Mouse (Mus musculus) cortical plate, adult 2 months (tissue): ENCODE results near the gene Ugt1a5. TPM values are rescaled to one million over a fixed set of nuclear protein-coding genes. Genes with fewer than 3 reads are reported as not detected.
"Not testable (repeated sequence)": the region's sequence is repeated elsewhere in the genome, so short reads cannot be mapped to it uniquely, and the experiment has no call there.

Experiments
- H3K27ac ChIP-seq: fragments of 200-500 bp; 2 replicates; pipeline ENCODE4 v1.5.1; 2012; ENCODE audit warnings: low read length, control low read depth, inconsistent platforms; ENCODE audit not compliant: insufficient read depth
- H3K4me1 ChIP-seq: fragments of 200-500 bp; 2 replicates; pipeline ENCODE4 v1.6.1; 2011; ENCODE audit warnings: low read length; ENCODE audit not compliant: control insufficient read depth, insufficient read depth
- H3K4me3 ChIP-seq: fragments of 200-500 bp; 2 replicates; pipeline ENCODE4 v1.5.1; 2011; ENCODE audit warnings: mild to moderate bottlenecking, low read length, control low read depth; ENCODE audit not compliant: insufficient read depth
- CTCF ChIP-seq: fragments of 200-500 bp; IDR thresholded peaks from 2 replicates; pipeline ENCODE4 v1.5.1; 2011; ENCODE audit warnings: mild to moderate bottlenecking, control low read depth, low read length; ENCODE audit not compliant: insufficient read depth; ENCODE audit errors: extremely low read depth
- POLR2A ChIP-seq: fragments of 200-500 bp; IDR thresholded peaks from 2 replicates; pipeline ENCODE4 v1.6.1; 2011; ENCODE audit warnings: mild to moderate bottlenecking, low read length, control low read depth; ENCODE audit not compliant: insufficient read depth; ENCODE audit errors: extremely low read depth
- polyA plus RNA-seq: library from polyadenylated mRNA; depleted of rRNA; stranded (reverse); fragments of >200 nt; gene quantifications from 2 replicates; pipeline ENCODE4 v1.2.3, GENCODE M21; 2012

Ugt1a5 gene
- polyA plus RNA-seq, 1 experiment = not detected

- no peak overlapping the region for H3K4me3 ChIP-seq
- H3K27ac ChIP-seq = no peak overlapping the region
- H3K4me1 ChIP-seq = no peaks in the 10 kb centered on the region
- TF ChIP-seq POLR2A (no peak), CTCF (no peak)
Measured at GRCm38 (mm10) chr1:88214462-88214952, 48.7 kb downstream of the Ugt1a5 start.

DNA sequence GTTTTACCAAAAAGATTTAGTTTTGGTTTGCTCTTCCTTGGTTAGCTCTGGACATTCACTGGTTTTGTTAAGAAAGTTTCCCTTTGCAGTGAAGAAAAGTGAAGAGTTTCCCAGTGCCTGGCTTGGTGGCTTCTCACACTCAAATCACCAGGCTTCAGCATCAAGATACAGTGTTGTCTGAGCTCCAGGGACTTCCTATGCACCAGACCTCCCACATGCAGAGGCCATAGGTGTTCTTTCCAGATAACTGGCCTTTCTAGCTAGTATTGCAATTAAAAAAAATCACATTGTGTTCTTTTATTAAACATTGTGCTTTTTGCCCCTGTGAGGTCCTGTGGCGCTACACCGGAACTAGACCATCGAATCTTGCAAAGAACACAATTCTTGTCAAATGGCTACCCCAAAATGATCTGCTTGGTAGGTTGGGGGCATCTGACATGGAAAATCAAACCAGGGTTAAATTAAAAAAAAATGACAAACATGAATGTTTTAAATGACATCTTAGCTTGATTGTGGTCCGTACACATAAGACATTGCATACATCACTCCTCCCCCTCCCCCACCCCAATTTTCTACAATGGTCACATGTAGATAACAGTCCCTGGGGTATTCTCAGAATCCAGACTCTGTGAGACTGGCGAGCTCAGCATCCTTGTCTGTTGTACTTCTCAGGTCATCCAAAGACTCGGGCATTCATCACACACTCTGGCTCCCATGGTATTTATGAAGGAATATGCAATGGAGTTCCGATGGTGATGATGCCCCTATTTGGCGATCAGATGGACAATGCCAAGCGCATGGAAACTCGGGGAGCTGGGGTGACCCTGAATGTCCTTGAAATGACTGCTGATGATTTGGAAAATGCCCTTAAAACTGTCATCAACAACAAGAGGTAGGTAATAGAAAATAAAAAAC is 49.9 kb downstream of the Ugt1a5 start:
- TF ChIP-seq CTCF (no peak), POLR2A (no peak)
- no peaks in the 10 kb centered on the region for H3K4me1 ChIP-seq
- H3K27ac ChIP-seq = no peak overlapping the region
- H3K4me3 ChIP-seq = no peak overlapping the region

- no peak overlapping the region for H3K4me3 ChIP-seq
- H3K27ac ChIP-seq = no peak overlapping the region
- TF ChIP-seq POLR2A = no peak
- TF ChIP-seq CTCF = no peak
- no peaks in the 10 kb centered on the region for H3K4me1 ChIP-seq
Measured at GRCm38 (mm10) chr1:88216551-88216950, 50.7 kb downstream of the Ugt1a5 start.

DNA sequence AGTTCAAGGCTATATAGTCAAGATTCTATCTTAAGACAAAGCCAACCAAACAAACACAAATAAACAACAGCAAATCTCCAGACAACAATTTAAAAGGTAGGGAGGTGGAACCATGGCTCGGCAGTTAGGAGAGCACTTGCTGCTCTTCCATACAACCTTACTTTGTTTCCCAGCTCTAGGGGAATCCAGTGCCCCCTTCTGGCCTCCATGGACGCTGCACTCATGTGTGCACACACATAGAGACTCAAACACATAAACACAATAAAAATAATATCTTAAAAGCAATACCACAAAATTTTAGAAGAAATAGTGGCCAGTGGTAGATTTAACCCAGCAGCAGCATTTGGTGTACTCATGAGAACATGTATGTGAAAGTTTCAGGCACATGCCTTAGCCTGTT is 51.3 kb downstream of the Ugt1a5 start:
- no peak for TF ChIP-seq CTCF
- Histone ChIP-seq H3K4me1 (no peaks in the 10 kb centered on the region), H3K4me3 (no peak overlapping the region), H3K27ac (no peak overlapping the region)

GRCm38 (mm10) chr1:88217576-88217975 is 51.8 kb downstream of the Ugt1a5 start:
- no peak for TF ChIP-seq CTCF
- no peak for TF ChIP-seq POLR2A
- Histone ChIP-seq H3K27ac (no peak overlapping the region), H3K4me1 (no peaks in the 10 kb centered on the region), H3K4me3 (no peak overlapping the region)

DNA sequence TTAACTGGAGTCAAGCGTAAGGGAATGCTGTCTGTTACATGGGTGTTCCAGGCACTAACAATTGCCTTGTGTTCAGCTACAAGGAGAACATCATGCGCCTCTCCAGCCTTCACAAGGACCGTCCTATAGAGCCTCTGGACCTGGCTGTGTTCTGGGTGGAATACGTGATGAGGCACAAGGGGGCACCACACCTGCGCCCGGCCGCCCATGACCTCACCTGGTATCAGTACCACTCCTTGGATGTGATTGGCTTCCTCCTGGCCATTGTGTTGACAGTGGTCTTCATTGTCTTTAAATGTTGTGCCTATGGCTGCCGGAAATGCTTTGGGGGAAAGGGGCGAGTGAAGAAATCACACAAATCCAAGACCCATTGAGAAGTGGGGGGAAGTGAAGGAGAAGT is 52.2 kb downstream of the Ugt1a5 start:
- H3K4me1 ChIP-seq = no peaks in the 10 kb centered on the region
- H3K4me3 ChIP-seq = no peak overlapping the region
- H3K27ac ChIP-seq = no peak overlapping the region
- TF ChIP-seq POLR2A = no peak
- TF ChIP-seq CTCF = no peak

- Histone ChIP-seq H3K4me1 (no peaks in the 10 kb centered on the region), H3K27ac (no peak overlapping the region), H3K4me3 (no peak overlapping the region)
- no peak for TF ChIP-seq CTCF
Measured at GRCm38 (mm10) chr1:88218591-88218990, 52.8 kb downstream of the Ugt1a5 start.

- Histone ChIP-seq H3K4me3 (no peak overlapping the region), H3K4me1 (no peaks in the 10 kb centered on the region), H3K27ac (no peak overlapping the region)
- TF ChIP-seq CTCF (no peak), POLR2A (no peak)
Measured at GRCm38 (mm10) chr1:88219054-88219453, 53.2 kb downstream of the Ugt1a5 start.

DNA sequence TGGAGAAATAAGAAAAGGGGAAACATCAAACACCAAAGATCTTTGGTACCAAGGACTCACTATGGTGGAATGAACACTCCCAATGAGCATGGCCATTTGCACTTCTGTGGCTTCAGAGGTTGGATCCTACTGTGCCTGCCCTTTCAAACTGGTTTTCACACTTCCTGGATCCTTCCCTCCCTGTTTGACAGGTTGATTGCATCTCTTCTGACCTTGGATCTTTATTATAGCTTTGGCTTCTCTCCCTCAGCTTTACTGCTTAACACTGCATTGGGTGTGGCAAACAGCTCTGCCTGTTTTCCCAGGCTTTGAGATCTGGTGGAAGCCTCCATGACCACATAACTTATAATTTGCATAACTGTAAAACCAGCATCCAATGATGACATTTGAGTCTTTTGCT is 54.5 kb downstream of the Ugt1a5 start:
- Histone ChIP-seq H3K4me1 (no peaks in the 10 kb centered on the region), H3K27ac (no peak overlapping the region), H3K4me3 (no peak overlapping the region)
- TF ChIP-seq CTCF (no peak), POLR2A (no peak)

- no peak overlapping the region for H3K27ac ChIP-seq
- H3K4me1 ChIP-seq = no peaks in the 10 kb centered on the region
- H3K4me3 ChIP-seq = no peak overlapping the region
- no peak for TF ChIP-seq CTCF
- TF ChIP-seq POLR2A = no peak
Measured at GRCm38 (mm10) chr1:88222216-88222615, 56.4 kb downstream of the Ugt1a5 start.

GRCm38 (mm10) chr1:88223011-88223515 is 57.3 kb downstream of the Ugt1a5 start:
- H3K4me3 ChIP-seq, H3K4me1 ChIP-seq, H3K27ac ChIP-seq: not testable (repeated sequence)
